Mouse (Mus musculus): ENCODE data around the gene Ppp1r14c. TPM values are rescaled to one million over a fixed set of nuclear protein-coding genes. Genes with fewer than 3 reads are reported as not detected.

Gene Ppp1r14c
- total and polyA plus RNA-seq, 3 experiments: not detected

DNA sequence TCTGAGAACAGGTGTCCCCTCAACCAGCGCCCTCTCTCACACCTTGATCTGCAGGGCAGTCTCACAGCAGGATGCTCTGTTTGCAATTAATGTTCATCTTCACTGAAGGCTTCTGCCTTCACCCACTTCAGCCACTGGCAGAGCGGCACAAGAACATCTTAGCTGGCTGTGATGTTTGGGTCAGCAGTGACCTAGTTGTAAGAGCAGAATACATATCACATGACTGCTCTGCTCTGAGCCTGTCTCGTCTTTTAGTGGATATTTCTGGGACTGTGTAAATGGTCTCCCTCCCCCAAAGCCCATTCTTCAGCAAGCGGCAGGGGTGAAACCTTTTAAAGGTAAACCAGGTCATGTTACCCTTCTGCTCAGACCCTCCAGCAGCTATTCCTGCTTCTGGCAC is 50.7 kb downstream of the Ppp1r14c start:
- Histone ChIP-seq H3K9me3 (replicated peaks; ENCODE audit: low read length) (no peaks in the 10 kb centered on the region), H3K27ac (ENCODE audit: insufficient read depth, low read depth) (no peak overlapping the region), H3K9ac (ENCODE audit: insufficient read depth, low read depth) (no peak overlapping the region), H3K4me2 (ENCODE audit: insufficient read depth, low read depth, poor library complexity, severe bottlenecking) (no peak overlapping the region), H3K79me2 (replicated peaks; ENCODE audit: control insufficient read depth, extremely low read depth, insufficient read depth, poor library complexity, severe bottlenecking) (no peaks in the 10 kb centered on the region), H3K27me3 (replicated peaks) (no peaks in the 10 kb centered on the region), H3K36me3 (replicated peaks in 1 of 2; ENCODE audit: control insufficient read depth in 1 of 2, insufficient read depth in 1 of 2, low read length in 1 of 2) (no peaks in the 10 kb centered on the region), H3K4me1 (ENCODE audit: control insufficient read depth in 1 of 2, insufficient read depth in 2 of 2) (peaks cover 0 to 38% of the 10 kb centered on the region in 2 experiments; a peak in 2 of 4 replicates), H3K4me3 (replicated peaks in 1 of 3; ENCODE audit: low read depth in 2 of 3, low read length in 2 of 3, poor library complexity in 1 of 3) (no peak overlapping the region)
- in situ Hi-C loops (cut with MboI; ENCODE audit: low pct_ligation_motif_present, low pct_unique_long_range_greater_than_20kb, low sequenced_read_pairs): no loop called here
- dilution Hi-C loops (cut with MboI; ENCODE audit: extremely low pct_ligation_motif_present, extremely low pct_unique_long_range_greater_than_20kb, low sequenced_read_pairs): no loop called here
- no peak for TF ChIP-seq BHLHE40 (IDR thresholded peaks at IDR 0.05; ENCODE audit: low read depth, low read length)
- TF ChIP-seq CHD1 (IDR thresholded peaks at IDR 0.05; ENCODE audit: low read depth, low read length): no peak
- no peak for DNase-seq (ENCODE audit: extremely low read depth)

DNA sequence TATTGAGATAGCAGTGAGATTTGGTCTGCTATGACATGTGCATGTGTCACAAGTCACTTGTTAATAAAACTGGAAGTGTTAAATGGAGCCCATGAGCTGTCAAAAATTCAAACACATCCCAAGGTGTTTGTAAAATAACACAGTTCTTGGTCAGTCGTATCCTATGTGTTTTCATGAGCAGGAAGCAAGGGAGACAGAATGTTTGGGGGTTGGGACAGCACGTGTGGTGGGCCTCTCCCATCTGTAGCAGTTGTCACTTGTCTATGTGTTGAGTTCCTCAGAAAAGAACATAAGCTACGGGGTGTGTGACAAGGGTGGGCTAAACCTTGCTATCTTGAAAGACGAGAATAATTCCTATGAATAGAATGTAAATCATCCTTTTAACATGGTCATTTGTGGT is 51.6 kb downstream of the Ppp1r14c start:
- Histone ChIP-seq H3K79me2 (replicated peaks; ENCODE audit: control insufficient read depth, extremely low read depth, insufficient read depth, poor library complexity, severe bottlenecking) (no peaks in the 10 kb centered on the region), H3K4me2 (ENCODE audit: insufficient read depth, low read depth, poor library complexity, severe bottlenecking) (no peak overlapping the region), H3K36me3 (replicated peaks in 1 of 2; ENCODE audit: control insufficient read depth in 1 of 2, insufficient read depth in 1 of 2, low read length in 1 of 2) (no peaks in the 10 kb centered on the region), H3K9me3 (replicated peaks; ENCODE audit: low read length) (no peaks in the 10 kb centered on the region), H3K9ac (ENCODE audit: insufficient read depth, low read depth) (no peak overlapping the region), H3K4me1 (ENCODE audit: control insufficient read depth in 1 of 2, insufficient read depth in 2 of 2) (peaks cover 0 to 30% of the 10 kb centered on the region in 2 experiments; a peak in 2 of 4 replicates), H3K27me3 (replicated peaks) (no peaks in the 10 kb centered on the region), H3K4me3 (replicated peaks in 1 of 3; ENCODE audit: low read depth in 2 of 3, low read length in 2 of 3, poor library complexity in 1 of 3) (no peak overlapping the region), H3K27ac (ENCODE audit: insufficient read depth, low read depth) (no peak overlapping the region)
- in situ Hi-C loops (cut with MboI; ENCODE audit: low pct_ligation_motif_present, low pct_unique_long_range_greater_than_20kb, low sequenced_read_pairs) (no loop called here), dilution Hi-C loops (cut with MboI; ENCODE audit: extremely low pct_ligation_motif_present, extremely low pct_unique_long_range_greater_than_20kb, low sequenced_read_pairs) (no loop called here)
- TF ChIP-seq MYC (IDR thresholded peaks at IDR 0.05; ENCODE audit: low read depth, low read length) (no peak), MAZ (IDR thresholded peaks at IDR 0.05; ENCODE audit: low read depth, low read length) (no peak), RAD21 (IDR thresholded peaks at IDR 0.05; ENCODE audit: low read depth, low read length) (no peak), ZMIZ1 (IDR thresholded peaks at IDR 0.05; ENCODE audit: low read depth, low read length) (no peak), UBTF (IDR thresholded peaks at IDR 0.05; ENCODE audit: low read depth, low read length) (no peak), SMC3 (IDR thresholded peaks at IDR 0.05; ENCODE audit: low read depth, low read length) (no peak), CHD1 (IDR thresholded peaks at IDR 0.05; ENCODE audit: low read depth, low read length) (no peak), ZC3H11A (IDR thresholded peaks at IDR 0.05; ENCODE audit: low read depth, low read length) (no peak), KAT2A (IDR thresholded peaks at IDR 0.05; ENCODE audit: insufficient replicate concordance, low read length) (no peak), MXI1 (IDR thresholded peaks at IDR 0.05; ENCODE audit: low read depth, low read length) (no peak), CHD2 (IDR thresholded peaks at IDR 0.05; ENCODE audit: low read length) (no peak), ZKSCAN1 (IDR thresholded peaks at IDR 0.05; ENCODE audit: borderline replicate concordance, low read depth, low read length) (no peak), EP300 (IDR thresholded peaks at IDR 0.05; ENCODE audit: low read length) (no peak), SIN3A (IDR thresholded peaks at IDR 0.05; ENCODE audit: low read length) (no peak), MAFK (IDR thresholded peaks at IDR 0.05; ENCODE audit: insufficient replicate concordance, low read length) (no peak), BHLHE40 (IDR thresholded peaks at IDR 0.05; ENCODE audit: low read depth, low read length) (no peak), PAX5 (IDR thresholded peaks at IDR 0.05; ENCODE audit: low read length) (no peak)
- DNase-seq (ENCODE audit: extremely low read depth): no peak
